Mouse (Mus musculus): ENCODE results near the gene Gm7347. TPM values are rescaled to one million over a fixed set of nuclear protein-coding genes. Genes with fewer than 3 reads are reported as not detected.
"Not testable (repeated sequence)": the region's sequence is repeated elsewhere in the genome, so short reads cannot be mapped to it uniquely, and the experiment has no call there.

Gm7347 gene
- polyA plus RNA-seq (2015; fragmentation: Nextera tagmentation; extraction: Ambion mirVana): not detected in 2 replicates

GRCm38 (mm10) chr5:26058481-26058880 is at the start of gene Gm7347:
Gm7347 (minus strand) TSS chr5:26058581.
- H3K27me3 ChIP-seq; ATAC-seq (replicated peaks); H3K4me3 ChIP-seq; H3K4me1 ChIP-seq; H3K36me3 ChIP-seq; H3K27ac ChIP-seq (replicated peaks); H3K9me3 ChIP-seq; H3K4me2 ChIP-seq (replicated peaks); H3K9ac ChIP-seq (replicated peaks): not testable (repeated sequence)
- WGBS: no CpG with 5 or more reads among the region's 2 CpGs

- not testable (repeated sequence) for H3K27me3 ChIP-seq; H3K9ac ChIP-seq (replicated peaks); H3K36me3 ChIP-seq; ATAC-seq (replicated peaks); H3K4me2 ChIP-seq (replicated peaks); H3K4me3 ChIP-seq; H3K9me3 ChIP-seq; H3K27ac ChIP-seq (replicated peaks); H3K4me1 ChIP-seq
- no CpG with 5 or more reads among the region's 3 CpGs for WGBS
Measured at GRCm38 (mm10) chr5:26105262-26105661, 46.9 kb upstream of the Gm7347 start, which contains the start of gene 5031410I06Rik. 5031410I06Rik (minus strand) TSS chr5:26105362.

GRCm38 (mm10) chr5:26089191-26089590 is 30.8 kb upstream of the Gm7347 start, which contains the start of gene Gm10471:
Gm10471 (minus strand) TSS chr5:26089291.
- not testable (repeated sequence) for ATAC-seq (replicated peaks); H3K36me3 ChIP-seq; H3K27me3 ChIP-seq; H3K9me3 ChIP-seq; H3K4me1 ChIP-seq; H3K27ac ChIP-seq (replicated peaks); H3K9ac ChIP-seq (replicated peaks); H3K4me2 ChIP-seq (replicated peaks); H3K4me3 ChIP-seq
- 70% methylated on average over 1 of the region's 1 CpGs for WGBS

GRCm38 (mm10) chr5:26079023-26079422 is 20.6 kb upstream of the Gm7347 start:
- not testable (repeated sequence) for H3K4me2 ChIP-seq (replicated peaks)

GRCm38 (mm10) chr5:26070716-26071115 is 12.3 kb upstream of the Gm7347 start:
- H3K27me3 ChIP-seq: no peaks in the 10 kb centered on the region
- no peak for ATAC-seq (replicated peaks)
- no peak overlapping the region for H3K9ac ChIP-seq (replicated peaks)
- 91% methylated on average over 24 of the region's 24 CpGs for WGBS
- H3K4me3 ChIP-seq: no peak overlapping the region
- H3K4me2 ChIP-seq (replicated peaks): no peak overlapping the region
- H3K27ac ChIP-seq (replicated peaks): no peak overlapping the region
- H3K9me3 ChIP-seq: no peaks in the 10 kb centered on the region
- no peaks in the 10 kb centered on the region for H3K36me3 ChIP-seq
- no peaks in the 10 kb centered on the region for H3K4me1 ChIP-seq

More at GRCm38 (mm10) chr5:26079023-26079422, 20.6 kb upstream of the Gm7347 start:
- H3K4me1 ChIP-seq; H3K27ac ChIP-seq (replicated peaks); H3K27me3 ChIP-seq; H3K4me3 ChIP-seq; H3K36me3 ChIP-seq; H3K9me3 ChIP-seq; ATAC-seq (replicated peaks); H3K9ac ChIP-seq (replicated peaks): not testable (repeated sequence)

GRCm38 (mm10) chr5:26039458-26039857 is 18.9 kb downstream of the Gm7347 start, which contains the start of gene Speer4a:
Speer4a (minus strand) TSS chr5:26039558.
- H3K27me3 ChIP-seq; H3K4me2 ChIP-seq (replicated peaks); H3K4me1 ChIP-seq; H3K9me3 ChIP-seq; H3K9ac ChIP-seq (replicated peaks); H3K36me3 ChIP-seq; ATAC-seq (replicated peaks); H3K27ac ChIP-seq (replicated peaks); H3K4me3 ChIP-seq: not testable (repeated sequence)
- WGBS: 75% methylated on average over 2 of the region's 2 CpGs

GRCm38 (mm10) chr5:26022816-26023215 is 35.6 kb downstream of the Gm7347 start, which contains the start of gene Gm5862:
Gm5862 (minus strand) TSS chr5:26022916.
- H3K9me3 ChIP-seq; H3K4me1 ChIP-seq; H3K36me3 ChIP-seq; H3K9ac ChIP-seq (replicated peaks); H3K4me3 ChIP-seq; ATAC-seq (replicated peaks); H3K4me2 ChIP-seq (replicated peaks); H3K27ac ChIP-seq (replicated peaks); H3K27me3 ChIP-seq: not testable (repeated sequence)
- no CpG with 5 or more reads among the region's 3 CpGs for WGBS

- not testable (repeated sequence) for H3K4me2 ChIP-seq (replicated peaks); H3K9me3 ChIP-seq; H3K36me3 ChIP-seq; H3K27ac ChIP-seq (replicated peaks); H3K4me3 ChIP-seq; H3K4me1 ChIP-seq; H3K9ac ChIP-seq (replicated peaks); H3K27me3 ChIP-seq
- ATAC-seq (replicated peaks): peak; percentile 53; the same call in 1 of the 2 replicates
- WGBS: 71% methylated on average over 7 of the region's 7 CpGs
Measured at GRCm38 (mm10) chr5:26007697-26008096, 50.7 kb downstream of the Gm7347 start.

GRCm38 (mm10) chr5:26006937-26007695 is 51.3 kb downstream of the Gm7347 start:
- not testable (repeated sequence) for H3K4me1 ChIP-seq; H3K9me3 ChIP-seq; H3K27ac ChIP-seq (replicated peaks); H3K36me3 ChIP-seq; H3K27me3 ChIP-seq
- H3K4me2 ChIP-seq (replicated peaks): peak overlapping the region; percentile 45
- ATAC-seq (replicated peaks): peak; percentile 94
- peak overlapping the region; percentile 33 for H3K4me3 ChIP-seq
- H3K9ac ChIP-seq (replicated peaks): peak overlapping the region; percentile 7
- WGBS: 25% methylated on average over 45 of the region's 45 CpGs

- H3K27me3 ChIP-seq; H3K9ac ChIP-seq (replicated peaks); H3K27ac ChIP-seq (replicated peaks); H3K4me2 ChIP-seq (replicated peaks); H3K36me3 ChIP-seq; ATAC-seq (replicated peaks); H3K9me3 ChIP-seq; H3K4me1 ChIP-seq; H3K4me3 ChIP-seq: not testable (repeated sequence)
- 90% methylated on average over 1 of the region's 2 CpGs for WGBS
Measured at GRCm38 (mm10) chr5:26004698-26005097, 53.7 kb downstream of the Gm7347 start, which contains the start of gene Gm1979. Gm1979 (minus strand) TSS chr5:26004798.

Data from forebrain, embryonic 15.5 days (tissue).